Mouse (Mus musculus) erythroblast, embryonic 14.5 days (primary cell): ENCODE results near the gene Cul7.

ENCODE experiments used
- GATA1 ChIP-seq: IDR thresholded peaks from 2 replicates; pipeline ENCODE4 v1.6.1; 2012; ENCODE audit warnings: low read length, inconsistent platforms, mixed read lengths
- TAL1 ChIP-seq: IDR thresholded peaks from 3 replicates; pipeline ENCODE4 v1.6.1; 2012; ENCODE audit warnings: low read length, inconsistent platforms, mixed read lengths

DNA sequence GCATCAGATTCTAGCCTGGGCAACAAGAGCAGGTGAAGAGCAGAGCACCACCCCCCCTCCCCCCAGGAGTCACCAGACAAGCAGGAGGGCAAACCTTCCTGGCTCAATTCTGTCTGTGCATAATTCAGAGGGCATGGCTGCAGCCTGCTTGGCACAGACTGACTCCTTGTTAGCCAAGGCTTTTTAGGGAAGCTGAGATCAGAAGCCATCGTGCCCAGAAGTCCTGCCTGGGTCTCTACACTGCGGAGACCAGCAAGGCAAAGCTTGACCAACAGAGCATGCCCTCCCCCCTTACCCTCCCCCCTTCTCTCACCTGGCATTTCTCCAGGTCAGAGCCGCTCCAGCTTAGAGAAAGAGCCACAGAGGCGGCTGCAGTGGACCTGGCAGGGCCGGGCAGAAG, 12.6 kb downstream of the Cul7 start:
- TF ChIP-seq GATA1 (no peak), TAL1 (no peak)
